Mouse (Mus musculus) hindbrain, embryonic 11.5 days (tissue): ENCODE data around the gene Ltbp1. TPM values are rescaled to one million over a fixed set of nuclear protein-coding genes. Genes with fewer than 3 reads are reported as not detected.

Experiments
- ATAC-seq: fragments of 200-750 bp; cut with Nextera tagmentation; 2 replicates; pipeline ENCODE4 v1.8.0; 2017; ENCODE audit warnings: mild to moderate bottlenecking, moderate TSS enrichment, moderate library complexity; ENCODE audit not compliant: low FRiP score
- DNase-seq: peaks from one replicate; pipeline ENCODE4 v3.0.0-alpha.2; 2015; ENCODE audit warnings: low spot score
- H3K27ac ChIP-seq: fragments of 300-500 bp; sonication (generic); 2 replicates; pipeline ENCODE4 v1.5.1; 2014; ENCODE audit warnings: mild to moderate bottlenecking, low read depth, low read length
- H3K27me3 ChIP-seq: fragments of 300-500 bp; sonication (generic); 2 replicates; pipeline ENCODE4 v1.6.1; 2014; ENCODE audit warnings: mild to moderate bottlenecking, low read length, moderate library complexity, mixed read lengths; ENCODE audit not compliant: control insufficient read depth, insufficient read depth
- H3K36me3 ChIP-seq: fragments of 300-500 bp; sonication (generic); 2 replicates; pipeline ENCODE4 v1.6.1; 2014; ENCODE audit warnings: mild to moderate bottlenecking, low read length, moderate library complexity, mixed read lengths; ENCODE audit not compliant: control insufficient read depth, insufficient read depth
- H3K4me1 ChIP-seq: fragments of 300-500 bp; sonication (generic); replicated peaks from 2 replicates; pipeline ENCODE4 v1.6.1; 2014; ENCODE audit warnings: low read length, mixed read lengths; ENCODE audit not compliant: control insufficient read depth, insufficient read depth
- H3K4me2 ChIP-seq: fragments of 300-500 bp; sonication (generic); replicated peaks from 2 replicates; pipeline ENCODE4 v1.6.1; 2014; ENCODE audit warnings: mild to moderate bottlenecking, low read depth, low read length
- H3K4me3 ChIP-seq: fragments of 300-500 bp; sonication (generic); 2 replicates; pipeline ENCODE4 v1.5.1; 2014; ENCODE audit warnings: low read depth, low read length
- H3K9ac ChIP-seq: fragments of 300-500 bp; sonication (generic); 2 replicates; pipeline ENCODE4 v1.6.1; 2014; ENCODE audit warnings: low read depth, low read length
- H3K9me3 ChIP-seq: fragments of 300-500 bp; sonication (generic); 2 replicates; pipeline ENCODE4 v1.6.1; 2016; ENCODE audit warnings: low read length; ENCODE audit not compliant: control insufficient read depth
- WGBS: fragments of 180-500 bp; shearing (Covaris S2); extraction: QIAGEN DNeasy Blood & Tissue Kit; methylation state at CpG from one replicate; pipeline ENCODE4 v1.1.7; 2014; 5-methylcytosine and 5-hydroxymethylcytosine counted together
- polyA plus RNA-seq: library from polyadenylated mRNA; unstranded; fragments of >200 nt; fragmentation: Nextera tagmentation; extraction: Ambion mirVana; gene quantifications from 2 replicates; pipeline ENCODE4 v1.2.1, GENCODE M21; 2014

The Ltbp1 gene
- polyA plus RNA-seq, 1 experiment from 2014 or later, result 5.7 TPM

DNA sequence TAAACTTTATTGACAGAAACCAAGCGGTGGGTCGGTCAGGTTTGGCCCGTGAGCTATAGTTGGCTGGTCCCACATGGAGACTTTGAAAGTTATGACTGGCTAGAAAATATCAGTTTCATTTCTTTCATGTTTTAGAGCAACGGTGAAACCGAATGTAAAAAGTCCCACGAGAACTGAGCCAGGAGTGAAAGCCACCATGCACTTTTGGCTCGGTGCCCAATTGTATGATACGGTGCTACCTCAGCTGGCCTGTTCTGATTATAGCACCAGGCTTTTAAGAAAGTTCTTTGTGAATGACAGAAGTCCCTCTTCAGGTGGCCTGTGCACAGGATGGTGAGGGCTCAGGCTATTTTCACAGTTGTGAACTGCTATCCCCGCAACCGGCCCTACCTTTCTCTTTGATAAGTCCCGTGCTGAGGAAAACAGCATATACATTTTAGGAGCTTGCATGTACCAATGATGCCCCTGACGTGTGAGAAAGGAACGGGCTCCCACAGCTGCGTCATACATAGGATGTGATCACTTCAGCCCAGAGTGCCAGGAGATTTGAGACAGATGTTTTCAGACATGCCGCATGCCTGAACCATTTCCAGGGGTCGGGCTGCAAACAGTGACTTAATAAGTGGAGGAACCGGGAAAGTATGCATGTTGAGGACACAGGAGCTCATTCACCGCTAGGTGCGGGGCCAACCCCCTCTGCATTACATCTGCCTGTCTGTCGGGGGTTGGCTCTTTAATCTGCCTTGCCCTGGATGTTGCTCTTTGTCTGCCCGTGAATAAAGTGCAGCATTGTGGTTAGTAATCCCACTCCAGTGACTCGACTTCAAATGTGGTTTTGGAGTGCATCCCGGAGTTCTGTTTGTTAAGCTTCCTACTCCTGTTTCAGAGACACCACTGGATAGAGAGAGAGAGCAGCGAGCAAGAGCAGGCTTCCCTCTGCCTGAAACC is 172.8 kb downstream of the Ltbp1 start:
- Histone ChIP-seq H3K9ac (no peak overlapping the region), H3K4me3 (no peak overlapping the region), H3K27me3 (no peaks in the 10 kb centered on the region), H3K4me2 (no peak overlapping the region), H3K27ac (no peak overlapping the region), H3K36me3 (no peaks in the 10 kb centered on the region), H3K9me3 (no peaks in the 10 kb centered on the region), H3K4me1 (no peaks in the 10 kb centered on the region)
- 56% methylated on average over 24 of the region's 24 CpGs for WGBS
- DNase-seq (peak; percentile 30), ATAC-seq (peak; percentile 30; the same call in 1 of the 2 replicates)

DNA sequence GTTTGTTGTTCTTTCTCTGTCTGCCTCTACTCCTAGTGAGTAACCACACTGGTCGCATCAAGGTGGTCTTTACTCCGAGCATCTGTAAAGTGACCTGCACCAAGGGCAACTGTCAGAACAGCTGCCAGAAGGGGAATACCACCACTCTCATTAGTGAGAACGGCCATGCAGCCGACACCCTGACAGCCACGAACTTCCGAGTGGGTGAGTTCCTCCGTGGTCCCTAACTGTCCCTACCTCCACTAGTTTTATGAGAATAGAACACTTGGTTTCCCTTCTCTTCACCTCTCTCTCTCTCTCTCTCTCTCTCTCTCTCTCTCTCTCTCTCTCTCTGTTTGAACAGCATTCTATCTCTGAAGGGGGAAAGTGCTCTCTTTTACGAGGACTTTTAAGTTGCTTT is 173.6 kb downstream of the Ltbp1 start:
- Histone ChIP-seq H3K36me3 (no peaks in the 10 kb centered on the region), H3K27ac (no peak overlapping the region), H3K4me2 (no peak overlapping the region), H3K27me3 (no peaks in the 10 kb centered on the region), H3K4me1 (no peaks in the 10 kb centered on the region), H3K9me3 (no peaks in the 10 kb centered on the region), H3K4me3 (no peak overlapping the region), H3K9ac (no peak overlapping the region)
- WGBS, result 61% methylated on average over 8 of the region's 8 CpGs
- DNase-seq, result no peak
- ATAC-seq, result no peak

DNA sequence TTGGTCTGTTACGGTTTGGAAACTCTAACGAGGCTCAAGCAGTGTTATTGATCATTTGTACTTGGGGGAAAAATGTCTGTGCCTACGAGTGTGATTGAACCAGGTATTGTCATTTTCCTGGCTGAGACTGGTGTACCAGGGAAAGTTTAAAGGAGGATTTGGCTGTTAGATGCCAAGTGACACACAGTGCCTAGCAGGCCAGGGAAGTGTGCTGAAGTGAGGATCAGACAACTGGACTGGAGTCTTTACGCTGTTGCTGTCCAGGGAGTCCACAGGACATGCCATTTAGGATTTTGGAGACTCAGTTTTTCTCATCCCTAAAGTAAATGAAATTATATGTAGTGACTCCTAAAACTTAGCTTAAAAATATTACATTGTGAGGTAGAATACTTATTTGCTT is 174.9 kb downstream of the Ltbp1 start:
- no peak overlapping the region for H3K27ac ChIP-seq
- 87% methylated on average over 4 of the region's 4 CpGs for WGBS
- DNase-seq (no peak), ATAC-seq (no peak)
- H3K9me3 ChIP-seq, result no peaks in the 10 kb centered on the region
- H3K4me2 ChIP-seq, result no peak overlapping the region
- H3K9ac ChIP-seq, result no peak overlapping the region
- no peaks in the 10 kb centered on the region for H3K4me1 ChIP-seq
- H3K36me3 ChIP-seq, result no peaks in the 10 kb centered on the region
- H3K4me3 ChIP-seq, result no peak overlapping the region
- no peaks in the 10 kb centered on the region for H3K27me3 ChIP-seq

DNA sequence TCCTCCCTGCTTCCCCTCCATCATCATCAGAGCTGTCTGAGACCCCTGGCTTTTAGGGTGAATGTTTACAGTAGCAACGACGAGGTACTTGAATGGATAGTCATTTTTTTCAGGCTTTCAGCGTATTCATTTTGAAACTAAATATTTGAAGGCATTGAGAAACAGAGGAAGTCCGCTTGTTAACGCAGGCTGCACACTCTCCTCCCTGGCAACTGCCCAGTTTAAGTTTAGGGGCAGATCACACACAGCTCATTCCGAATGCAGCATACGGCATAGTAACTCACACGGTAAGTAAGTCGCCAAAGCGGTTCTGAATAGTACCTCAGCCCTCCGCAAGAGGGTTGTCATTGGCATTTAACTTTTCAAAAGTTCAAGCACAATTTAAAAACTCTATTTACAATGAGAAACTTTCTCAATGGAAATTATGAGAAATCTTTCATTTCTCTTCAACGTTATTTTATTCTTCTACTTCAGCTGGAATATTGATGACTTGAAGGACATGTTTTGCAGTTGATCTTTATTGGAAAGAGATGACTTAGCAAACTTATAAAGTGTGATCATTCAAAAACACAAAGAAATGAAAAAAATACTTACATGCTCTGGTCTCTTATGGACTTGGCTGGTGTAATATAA is 175.7 kb downstream of the Ltbp1 start:
- H3K27ac ChIP-seq, result no peak overlapping the region
- H3K4me3 ChIP-seq, result no peak overlapping the region
- H3K27me3 ChIP-seq, result no peaks in the 10 kb centered on the region
- ATAC-seq, result no peak
- H3K4me2 ChIP-seq, result no peak overlapping the region
- H3K36me3 ChIP-seq, result no peaks in the 10 kb centered on the region
- no peaks in the 10 kb centered on the region for H3K9me3 ChIP-seq
- H3K4me1 ChIP-seq, result no peaks in the 10 kb centered on the region
- WGBS, result 86% methylated on average over 12 of the region's 12 CpGs
- H3K9ac ChIP-seq, result no peak overlapping the region
- DNase-seq, result no peak

DNA sequence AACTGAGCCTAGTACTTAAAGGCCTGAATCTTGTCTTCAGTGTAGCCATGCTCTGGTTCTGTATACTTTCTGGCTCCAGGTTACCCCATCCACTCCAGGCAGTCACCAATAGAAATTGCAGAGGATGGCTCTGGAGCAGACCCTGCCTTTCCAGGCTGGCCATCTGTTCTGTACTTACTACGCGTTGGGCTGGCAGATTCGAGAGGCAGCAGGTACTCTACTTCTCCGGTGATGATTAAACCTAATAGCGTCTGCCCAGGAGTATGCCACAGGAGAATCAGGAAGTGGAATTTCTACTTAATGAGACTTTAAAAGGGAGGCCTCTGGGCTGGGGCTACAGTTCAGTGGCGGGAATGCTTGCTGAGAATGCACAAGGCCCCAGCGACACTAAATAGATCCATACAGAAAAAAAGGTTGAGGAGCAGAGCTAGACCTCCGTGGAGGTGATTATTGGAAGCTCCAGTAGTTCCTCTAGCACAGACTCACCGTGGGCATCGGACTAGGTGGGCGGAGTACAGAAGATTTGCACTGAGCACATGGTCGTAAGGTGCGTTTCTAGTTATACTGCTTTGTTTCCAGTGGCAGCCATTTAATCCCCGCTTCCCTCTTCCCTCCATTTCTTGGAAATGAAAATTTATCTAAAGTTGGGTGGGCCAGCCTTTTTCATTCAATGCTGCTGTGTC is 177.1 kb downstream of the Ltbp1 start:
- Histone ChIP-seq H3K9ac (no peak overlapping the region), H3K4me3 (no peak overlapping the region), H3K4me2 (no peak overlapping the region), H3K36me3 (no peaks in the 10 kb centered on the region), H3K9me3 (no peaks in the 10 kb centered on the region), H3K27ac (no peak overlapping the region), H3K27me3 (no peaks in the 10 kb centered on the region), H3K4me1 (no peaks in the 10 kb centered on the region)
- 82% methylated on average over 14 of the region's 14 CpGs for WGBS
- DNase-seq (no peak), ATAC-seq (no peak)

DNA sequence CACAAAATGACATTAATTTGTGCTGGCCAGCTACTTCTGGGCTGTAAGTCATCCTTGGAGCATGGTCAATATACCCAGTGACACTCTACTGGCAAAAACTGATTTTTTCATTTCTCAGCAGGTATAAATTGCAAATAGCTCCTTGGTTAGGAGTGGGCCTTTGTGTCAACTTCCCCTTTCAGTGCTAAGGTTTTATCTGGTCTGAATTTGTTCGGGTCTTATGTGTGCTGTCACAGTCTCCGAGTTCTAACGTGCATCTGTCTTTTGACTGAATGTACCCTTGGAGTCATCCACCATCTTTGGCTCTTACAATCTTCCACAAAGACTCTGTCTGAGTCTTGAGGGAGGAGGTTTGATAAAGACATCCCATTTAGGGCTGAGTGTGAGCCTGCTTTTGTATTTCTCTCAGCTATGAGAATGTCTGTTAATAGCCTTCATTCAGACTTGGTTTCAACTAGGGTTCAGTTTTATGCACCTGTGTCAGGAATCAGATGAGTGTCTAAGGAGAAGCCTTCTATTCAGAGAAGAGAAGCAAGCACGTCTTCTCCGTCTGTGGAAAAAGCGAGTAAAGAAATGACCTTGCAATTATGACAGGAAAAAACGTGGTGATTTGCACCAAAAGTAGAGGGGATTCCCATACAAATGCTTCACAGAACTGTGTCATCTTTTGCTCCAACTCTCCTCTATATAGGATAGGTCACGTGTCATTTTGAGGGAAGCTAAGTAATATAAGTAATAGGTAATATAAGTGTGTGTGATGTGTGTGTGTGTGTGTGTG is 181.6 kb downstream of the Ltbp1 start:
- no peak overlapping the region for H3K4me2 ChIP-seq
- no peak overlapping the region for H3K27ac ChIP-seq
- no peaks in the 10 kb centered on the region for H3K4me1 ChIP-seq
- H3K9ac ChIP-seq, result no peak overlapping the region
- H3K4me3 ChIP-seq, result no peak overlapping the region
- no peaks in the 10 kb centered on the region for H3K9me3 ChIP-seq
- DNase-seq (no peak), ATAC-seq (no peak)
- 88% methylated on average over 8 of the region's 8 CpGs for WGBS
- H3K27me3 ChIP-seq, result no peaks in the 10 kb centered on the region
- H3K36me3 ChIP-seq, result no peaks in the 10 kb centered on the region

DNA sequence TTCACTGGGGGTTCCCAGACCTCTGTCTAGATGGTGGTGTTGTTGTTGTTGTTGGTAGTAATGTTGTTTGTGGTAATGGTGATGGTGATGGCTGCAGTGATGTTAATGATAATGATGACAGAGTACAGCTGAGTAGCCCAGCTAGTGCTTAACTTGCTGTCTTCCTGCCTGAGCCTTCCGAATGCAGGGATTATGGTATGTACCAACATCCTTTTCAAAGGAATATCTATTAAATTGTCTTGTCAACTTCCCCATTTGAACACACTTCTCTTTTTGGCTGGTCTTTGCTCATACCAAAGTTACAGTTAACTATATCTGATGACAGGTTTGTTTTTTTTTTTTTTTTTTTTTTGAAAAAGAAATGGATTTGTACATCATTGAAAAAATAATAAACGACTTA is 191.6 kb downstream of the Ltbp1 start:
- Histone ChIP-seq H3K27ac (no peak overlapping the region), H3K4me3 (no peak overlapping the region), H3K27me3 (no peaks in the 10 kb centered on the region), H3K4me2 (no peak overlapping the region), H3K36me3 (no peaks in the 10 kb centered on the region), H3K9ac (no peak overlapping the region), H3K4me1 (no peaks in the 10 kb centered on the region), H3K9me3 (no peaks in the 10 kb centered on the region)
- ATAC-seq, result no peak
- DNase-seq, result no peak
- WGBS, result 89% methylated on average over 2 of the region's 2 CpGs

DNA sequence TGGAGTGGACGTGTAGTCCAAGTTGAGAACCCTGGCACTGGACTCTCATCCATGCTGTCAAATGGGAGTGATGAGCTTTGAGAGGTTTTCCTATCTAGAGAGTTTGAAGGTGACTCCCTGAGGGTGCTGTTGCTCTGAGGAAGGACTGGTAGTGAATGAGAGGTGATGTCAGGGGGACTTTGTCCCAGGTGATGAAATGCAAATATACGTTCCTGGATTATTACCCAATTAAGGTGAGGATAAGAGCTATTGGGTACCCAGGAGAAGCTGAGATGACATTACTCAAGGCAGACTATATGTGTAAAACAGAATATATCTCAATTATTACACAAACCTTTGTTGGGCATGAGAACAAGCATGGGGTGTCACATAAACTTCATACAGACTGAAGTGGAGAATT is 193.4 kb downstream of the Ltbp1 start:
- H3K9ac ChIP-seq, result no peak overlapping the region
- H3K9me3 ChIP-seq, result no peaks in the 10 kb centered on the region
- ATAC-seq (no peak), DNase-seq (no peak)
- no peaks in the 10 kb centered on the region for H3K4me1 ChIP-seq
- H3K27ac ChIP-seq, result no peak overlapping the region
- 95% methylated on average over 2 of the region's 2 CpGs for WGBS
- H3K27me3 ChIP-seq, result no peaks in the 10 kb centered on the region
- H3K4me3 ChIP-seq, result no peak overlapping the region
- H3K4me2 ChIP-seq, result no peak overlapping the region
- no peaks in the 10 kb centered on the region for H3K36me3 ChIP-seq
